Mouse (Mus musculus) embryonic facial prominence, embryonic 13.5 days (tissue): ENCODE results near the gene A730015C16Rik. TPM values are rescaled to one million over a fixed set of nuclear protein-coding genes. Genes with fewer than 3 reads are reported as not detected.

Experiments used
- ATAC-seq: fragments of 200-750 bp; cut with Nextera tagmentation; 2 replicates; pipeline ENCODE4 v1.8.0; 2017; ENCODE audit warnings: low read depth; ENCODE audit not compliant: insufficient number of reproducible peaks, insufficient read depth, low FRiP score, low TSS enrichment
- H3K27ac ChIP-seq: fragments of 300-500 bp; sonication (generic); 2 replicates; pipeline ENCODE4 v1.5.1; 2015; ENCODE audit warnings: moderate library complexity, mild to moderate bottlenecking, inconsistent platforms
- H3K27me3 ChIP-seq: fragments of 300-500 bp; sonication (generic); 2 replicates; pipeline ENCODE4 v1.6.1; 2015; ENCODE audit warnings: mild to moderate bottlenecking, inconsistent platforms
- H3K36me3 ChIP-seq: fragments of 300-500 bp; sonication (generic); 2 replicates; pipeline ENCODE4 v1.6.1; 2015; ENCODE audit warnings: mild to moderate bottlenecking, inconsistent platforms
- H3K4me1 ChIP-seq: fragments of 300-500 bp; sonication (generic); 2 replicates; pipeline ENCODE4 v1.6.1; 2015; ENCODE audit warnings: inconsistent platforms
- H3K4me2 ChIP-seq: fragments of 300-500 bp; sonication (generic); 2 replicates; pipeline ENCODE4 v1.6.1; 2015; ENCODE audit warnings: moderate library complexity, mild to moderate bottlenecking, inconsistent platforms
- H3K4me3 ChIP-seq: fragments of 300-500 bp; sonication (generic); 2 replicates; pipeline ENCODE4 v1.5.1; 2015; ENCODE audit warnings: mild to moderate bottlenecking, inconsistent platforms
- H3K9ac ChIP-seq: fragments of 300-500 bp; sonication (generic); 2 replicates; pipeline ENCODE4 v1.6.1; 2015; ENCODE audit warnings: mild to moderate bottlenecking, inconsistent platforms
- H3K9me3 ChIP-seq: fragments of 300-500 bp; sonication (generic); 2 replicates; pipeline ENCODE4 v1.6.1; 2016; ENCODE audit warnings: inconsistent platforms
- WGBS: fragments of 180-500 bp; shearing (Covaris S2); methylation state at CpG from one replicate; pipeline ENCODE4 v1.1.7; 2015; ENCODE audit warnings: mixed read lengths; 5-methylcytosine and 5-hydroxymethylcytosine counted together
- polyA plus RNA-seq: library from polyadenylated mRNA; unstranded; fragments of >200 nt; fragmentation: Nextera tagmentation; extraction: Ambion mirVana; gene quantifications from 2 replicates; pipeline ENCODE4 v1.2.1, GENCODE M21; 2015

The A730015C16Rik gene
- polyA plus RNA-seq, result 1.2 and 1.5 TPM in 2 replicates

DNA sequence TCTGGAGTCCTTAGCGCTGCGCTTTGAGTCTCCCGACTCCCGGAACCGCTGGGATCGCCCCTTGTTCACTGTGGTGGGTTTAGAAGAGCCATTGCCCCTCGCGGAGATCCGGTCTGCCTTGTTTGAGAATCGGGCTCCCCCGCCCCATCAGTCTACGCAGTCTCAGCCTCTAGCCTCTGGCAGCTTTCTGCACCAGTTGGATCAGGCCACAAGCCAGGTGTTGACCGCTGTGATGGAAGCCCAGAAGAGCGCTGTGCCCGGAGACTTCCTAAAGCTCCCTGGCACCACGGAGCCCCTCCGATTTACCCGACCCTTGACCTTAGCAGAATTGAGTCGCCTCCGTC, at the start of gene A730015C16Rik:
A730015C16Rik (minus strand) TSS at position 115 of the 344 bp plus-strand sequence.
- ATAC-seq, result no peak

DNA sequence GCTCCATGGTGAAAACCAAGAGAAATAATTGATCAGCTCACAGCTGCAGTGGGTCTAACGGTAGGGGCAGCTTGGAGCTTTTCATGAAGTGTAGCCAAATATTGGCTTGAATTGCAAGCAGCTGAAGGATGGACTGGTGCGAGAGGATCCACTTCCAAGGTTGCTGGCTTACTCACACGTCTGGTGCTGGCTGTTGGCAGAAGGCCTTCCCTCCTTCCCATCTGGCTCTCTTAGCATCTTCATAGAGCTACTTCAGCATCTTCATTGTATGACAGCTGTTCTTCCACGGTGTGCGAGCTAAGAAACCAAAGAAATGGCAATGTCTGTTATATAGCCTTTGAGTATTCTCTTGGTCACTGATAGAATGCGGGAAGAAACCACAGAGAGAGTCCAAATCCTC, 42.5 kb upstream of the A730015C16Rik start:
- Histone ChIP-seq H3K4me2 (no peak overlapping the region), H3K27ac (no peak overlapping the region), H3K36me3 (no peaks in the 10 kb centered on the region), H3K4me1 (no peaks in the 10 kb centered on the region), H3K27me3 (no peaks in the 10 kb centered on the region), H3K9me3 (no peaks in the 10 kb centered on the region), H3K9ac (no peak overlapping the region), H3K4me3 (no peak overlapping the region)
- WGBS, result 80% methylated on average over 6 of the region's 6 CpGs
- ATAC-seq, result no peak

More for the DNA sequence above, at the start of gene A730015C16Rik:
- H3K4me1 ChIP-seq, result peaks cover 18% of the 10 kb centered on the region
- H3K4me3 ChIP-seq, result peak within 1 kb of the TSS; percentile 95
- H3K27ac ChIP-seq, result peak within 1 kb of the TSS; percentile 82
- 8% methylated on average over 20 of the region's 20 CpGs for WGBS
- H3K27me3 ChIP-seq, result no peaks in the 10 kb centered on the region
- H3K4me2 ChIP-seq, result peak within 1 kb of the TSS; percentile 94
- H3K9me3 ChIP-seq, result no peaks in the 10 kb centered on the region
- H3K36me3 ChIP-seq, result peaks cover 17% of the 10 kb centered on the region
- peak within 1 kb of the TSS; percentile 91 for H3K9ac ChIP-seq

DNA sequence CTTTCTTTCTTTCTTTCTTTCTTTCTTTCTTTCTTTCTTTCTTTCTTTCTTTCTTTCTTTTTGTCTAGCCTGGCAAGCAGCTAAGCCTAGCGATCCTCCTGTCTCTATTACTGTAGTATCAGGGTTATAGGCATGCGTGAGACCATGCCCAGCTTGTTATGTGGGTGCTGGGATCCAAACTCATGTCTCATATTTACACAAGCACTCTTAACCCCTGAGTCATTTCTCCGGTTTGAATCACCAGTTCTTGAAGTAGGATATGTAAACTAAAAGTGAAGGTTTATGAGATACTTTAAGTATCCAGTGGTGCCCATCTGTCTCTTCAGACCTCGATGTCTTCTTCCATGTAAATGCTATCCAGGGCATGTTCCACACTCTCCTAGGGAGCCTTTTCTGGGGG, 39.0 kb upstream of the A730015C16Rik start:
- 87% methylated on average over 4 of the region's 4 CpGs for WGBS

DNA sequence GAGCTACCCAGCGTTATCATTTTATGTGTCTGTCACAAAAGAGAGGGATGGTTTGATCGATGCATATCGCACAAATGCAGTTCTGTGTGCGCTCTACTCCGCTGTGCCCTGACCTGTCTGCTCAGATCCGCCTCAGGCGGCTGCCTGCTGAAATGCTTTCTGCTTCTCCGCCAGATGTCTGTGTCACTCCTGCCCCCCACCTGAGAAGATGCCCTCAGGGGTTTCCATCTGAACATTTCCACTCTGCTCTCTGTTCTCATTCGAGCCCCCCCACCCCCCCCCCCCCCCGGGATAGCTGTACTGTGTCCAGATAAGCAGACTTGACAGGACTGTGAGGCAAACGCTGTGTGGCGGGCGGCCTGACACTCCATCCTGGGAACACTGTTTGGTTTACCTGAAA, 35.4 kb upstream of the A730015C16Rik start:
- WGBS, result 20% methylated on average over 13 of the region's 13 CpGs
- Histone ChIP-seq H3K36me3 (no peaks in the 10 kb centered on the region), H3K9ac (no peak overlapping the region), H3K9me3 (no peaks in the 10 kb centered on the region), H3K4me2 (no peak overlapping the region), H3K27me3 (peaks cover 7% of the 10 kb centered on the region; the same call in 1 of the 2 replicates), H3K27ac (no peak overlapping the region), H3K4me1 (0 out of 2 replicates have a peak, but pooled peaks cover 4% of the 10 kb centered on the region), H3K4me3 (no peak overlapping the region)
- no peak for ATAC-seq

More for the DNA sequence above, 39.0 kb upstream of the A730015C16Rik start:
- H3K27ac ChIP-seq, result no peak overlapping the region
- no peak overlapping the region for H3K9ac ChIP-seq
- H3K4me3 ChIP-seq, result no peak overlapping the region
- no peaks in the 10 kb centered on the region for H3K9me3 ChIP-seq
- H3K27me3 ChIP-seq, result no peaks in the 10 kb centered on the region
- no peaks in the 10 kb centered on the region for H3K4me1 ChIP-seq
- H3K36me3 ChIP-seq, result no peaks in the 10 kb centered on the region
- no peak overlapping the region for H3K4me2 ChIP-seq
- no peak for ATAC-seq

DNA sequence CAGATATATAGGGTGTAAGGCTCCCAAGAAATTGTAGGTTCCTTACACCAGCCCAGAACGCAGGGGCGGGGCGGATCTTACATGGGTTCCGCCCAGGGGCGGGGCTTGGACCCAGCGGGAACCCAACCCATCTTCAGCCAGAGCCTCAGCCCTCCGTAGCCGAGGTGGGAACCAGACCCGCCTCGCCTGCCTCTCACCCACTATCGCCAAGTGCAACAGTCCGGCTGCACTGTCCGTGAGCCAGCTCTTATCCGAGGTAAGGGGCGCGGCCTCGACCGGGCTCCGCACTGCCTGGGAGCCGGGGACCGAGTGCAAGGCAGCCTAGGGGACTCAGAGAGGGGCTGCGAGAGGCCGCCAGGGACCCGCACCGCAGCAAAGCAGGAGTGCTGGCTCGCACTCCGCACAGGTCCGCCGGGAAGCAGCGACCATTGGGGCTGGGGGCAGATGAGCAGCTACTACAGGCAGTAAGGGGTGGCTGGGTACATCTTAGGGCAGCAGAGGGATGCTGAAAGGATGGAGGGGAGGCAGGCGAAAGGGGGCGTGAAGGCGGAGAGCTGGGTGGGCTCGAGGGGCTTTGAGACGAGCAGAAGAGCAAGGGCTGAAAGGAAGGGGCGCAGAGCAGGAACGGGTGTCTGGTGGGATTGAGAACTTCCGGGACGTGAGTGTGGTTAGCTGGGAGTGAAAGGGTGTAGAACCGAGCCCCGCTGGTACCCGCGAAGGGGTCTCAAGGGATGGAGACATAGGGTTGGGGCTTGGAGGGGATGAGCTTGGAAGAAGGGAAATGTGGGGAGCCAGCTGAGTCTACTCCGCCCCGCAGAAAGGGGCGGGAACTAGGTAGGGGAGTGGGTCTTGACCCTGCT, 30.8 kb upstream of the A730015C16Rik start, which contains the start of gene Rab3b:
Rab3b (plus strand) TSS at position 101 of the 860 bp plus-strand sequence.
- under 1% methylated on average over 46 of the region's 46 CpGs for WGBS
- H3K4me2 ChIP-seq, result peak within 1 kb of the TSS; percentile 100
- peak; percentile 72 for ATAC-seq
- H3K27ac ChIP-seq, result no peak within 1 kb of the TSS
- peak within 1 kb of the TSS; percentile 76 for H3K9ac ChIP-seq
- no peaks in the 10 kb centered on the region for H3K9me3 ChIP-seq
- H3K4me1 ChIP-seq, result 0 out of 2 replicates have a peak, but pooled peaks cover 4% of the 10 kb centered on the region
- H3K27me3 ChIP-seq, result peaks cover 7% of the 10 kb centered on the region; the same call in 1 of the 2 replicates
- no peaks in the 10 kb centered on the region for H3K36me3 ChIP-seq
- H3K4me3 ChIP-seq, result peak within 1 kb of the TSS; percentile 66

DNA sequence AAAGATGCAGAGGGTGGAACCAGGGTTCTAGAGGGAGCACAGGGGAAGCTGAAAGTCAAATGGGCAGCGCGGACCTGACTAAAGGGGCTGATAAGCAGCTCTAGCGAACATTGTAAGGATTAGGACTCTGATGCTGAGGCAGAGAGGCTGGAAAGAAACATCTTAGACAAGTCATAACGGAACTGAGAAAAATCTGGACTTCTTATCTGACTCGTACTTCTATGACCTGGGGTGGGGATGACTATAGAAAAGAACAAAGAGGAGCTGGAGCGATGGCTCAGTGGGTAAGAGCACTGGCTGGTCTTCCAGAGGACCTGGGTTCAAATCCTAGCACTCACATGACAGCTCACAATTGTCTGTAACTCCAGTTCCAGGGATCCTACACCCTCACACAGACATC, 29.5 kb upstream of the A730015C16Rik start:
- Histone ChIP-seq H3K36me3 (no peaks in the 10 kb centered on the region), H3K9me3 (no peaks in the 10 kb centered on the region), H3K27ac (no peak overlapping the region), H3K4me2 (no peak overlapping the region), H3K9ac (no peak overlapping the region), H3K27me3 (peaks cover 7% of the 10 kb centered on the region; the same call in 1 of the 2 replicates), H3K4me1 (0 out of 2 replicates have a peak, but pooled peaks cover 4% of the 10 kb centered on the region), H3K4me3 (no peak overlapping the region)
- ATAC-seq, result no peak
- 73% methylated on average over 6 of the region's 6 CpGs for WGBS

DNA sequence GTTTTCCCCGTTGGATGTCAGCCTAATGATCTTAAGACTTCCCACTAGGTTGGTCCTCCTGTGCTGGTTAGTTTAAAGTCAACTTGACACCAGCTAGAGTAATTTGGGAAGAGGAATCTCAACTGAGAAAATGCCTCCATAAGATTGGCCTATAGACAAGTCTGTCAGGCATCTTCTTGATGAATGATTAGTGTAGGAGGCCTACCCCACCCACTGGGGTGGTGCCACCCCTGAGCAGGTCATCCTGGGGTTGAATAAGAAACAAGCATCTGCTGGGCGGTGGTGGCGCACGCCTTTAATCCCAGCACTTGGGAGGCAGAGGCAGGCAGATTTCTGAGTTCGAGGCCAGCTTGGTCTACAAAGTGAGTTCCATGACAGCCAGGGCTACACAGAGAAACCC, 25.3 kb upstream of the A730015C16Rik start:
- Histone ChIP-seq H3K4me2 (no peak overlapping the region), H3K9ac (no peak overlapping the region), H3K9me3 (no peaks in the 10 kb centered on the region), H3K27me3 (no peaks in the 10 kb centered on the region), H3K4me3 (no peak overlapping the region), H3K36me3 (no peaks in the 10 kb centered on the region), H3K27ac (no peak overlapping the region), H3K4me1 (no peaks in the 10 kb centered on the region)
- WGBS, result 88% methylated on average over 5 of the region's 5 CpGs
- ATAC-seq, result no peak

DNA sequence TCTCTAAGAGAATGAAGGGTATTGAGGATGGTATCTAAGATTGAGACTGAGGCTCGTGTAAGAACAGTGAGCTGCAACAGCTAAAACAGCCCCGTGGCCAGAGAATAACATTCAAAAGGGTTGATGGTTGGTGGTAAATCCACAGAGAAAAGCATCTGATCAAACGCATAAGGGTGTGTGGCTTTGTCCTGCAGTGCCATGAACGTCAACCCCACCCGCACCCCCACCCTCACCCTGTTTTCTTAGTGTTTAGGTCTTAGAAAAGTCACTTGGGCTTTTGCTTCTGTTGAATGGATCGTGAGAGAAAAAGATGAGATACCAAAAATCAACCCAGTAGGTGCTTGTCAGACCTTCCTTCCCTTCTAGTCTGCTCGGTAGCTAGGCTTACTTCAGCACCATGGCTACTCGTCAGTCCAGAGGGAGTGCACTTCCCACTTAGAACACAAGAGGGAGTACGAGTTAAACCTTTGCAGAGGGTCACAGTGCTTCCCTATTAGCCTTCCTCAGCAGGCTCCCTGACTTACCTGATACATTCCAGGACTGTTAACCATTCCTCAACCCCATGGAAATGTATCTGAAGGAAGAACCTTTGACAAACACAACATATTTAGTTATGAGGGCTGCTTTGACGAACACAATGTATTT, 21.4 kb upstream of the A730015C16Rik start:
- Histone ChIP-seq H3K4me2 (no peak overlapping the region), H3K4me1 (no peaks in the 10 kb centered on the region), H3K36me3 (peaks cover 4% of the 10 kb centered on the region; the same call in 1 of the 2 replicates), H3K27me3 (no peaks in the 10 kb centered on the region), H3K27ac (no peak overlapping the region), H3K4me3 (no peak overlapping the region), H3K9me3 (no peaks in the 10 kb centered on the region), H3K9ac (no peak overlapping the region)
- ATAC-seq, result peak; percentile 71; the same call in 1 of the 2 replicates
- WGBS, result 36% methylated on average over 10 of the region's 10 CpGs

DNA sequence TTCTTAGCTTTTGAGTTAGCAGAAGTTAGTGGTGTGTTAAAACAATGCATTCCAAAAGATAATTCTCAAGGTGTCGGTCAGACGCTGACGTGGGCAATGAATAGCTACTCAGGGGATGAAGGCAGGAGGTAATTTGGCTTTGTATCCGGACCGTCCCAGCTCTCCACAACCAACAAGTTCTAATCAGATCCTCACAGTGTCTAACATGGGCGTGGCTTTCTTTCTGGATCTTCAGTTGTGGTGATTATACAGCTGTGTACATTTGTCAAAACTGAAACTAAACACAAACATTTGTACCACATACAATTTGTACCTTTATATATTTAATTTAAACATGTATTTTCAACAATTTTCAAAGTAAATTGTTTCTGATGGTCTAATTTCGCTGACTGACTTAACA, 18.4 kb upstream of the A730015C16Rik start:
- no peak for ATAC-seq
- Histone ChIP-seq H3K4me1 (no peaks in the 10 kb centered on the region), H3K27me3 (no peaks in the 10 kb centered on the region), H3K36me3 (peaks cover 27% of the 10 kb centered on the region), H3K27ac (no peak overlapping the region), H3K4me3 (no peak overlapping the region), H3K9ac (no peak overlapping the region), H3K4me2 (no peak overlapping the region), H3K9me3 (no peaks in the 10 kb centered on the region)
- WGBS, result 88% methylated on average over 7 of the region's 7 CpGs

DNA sequence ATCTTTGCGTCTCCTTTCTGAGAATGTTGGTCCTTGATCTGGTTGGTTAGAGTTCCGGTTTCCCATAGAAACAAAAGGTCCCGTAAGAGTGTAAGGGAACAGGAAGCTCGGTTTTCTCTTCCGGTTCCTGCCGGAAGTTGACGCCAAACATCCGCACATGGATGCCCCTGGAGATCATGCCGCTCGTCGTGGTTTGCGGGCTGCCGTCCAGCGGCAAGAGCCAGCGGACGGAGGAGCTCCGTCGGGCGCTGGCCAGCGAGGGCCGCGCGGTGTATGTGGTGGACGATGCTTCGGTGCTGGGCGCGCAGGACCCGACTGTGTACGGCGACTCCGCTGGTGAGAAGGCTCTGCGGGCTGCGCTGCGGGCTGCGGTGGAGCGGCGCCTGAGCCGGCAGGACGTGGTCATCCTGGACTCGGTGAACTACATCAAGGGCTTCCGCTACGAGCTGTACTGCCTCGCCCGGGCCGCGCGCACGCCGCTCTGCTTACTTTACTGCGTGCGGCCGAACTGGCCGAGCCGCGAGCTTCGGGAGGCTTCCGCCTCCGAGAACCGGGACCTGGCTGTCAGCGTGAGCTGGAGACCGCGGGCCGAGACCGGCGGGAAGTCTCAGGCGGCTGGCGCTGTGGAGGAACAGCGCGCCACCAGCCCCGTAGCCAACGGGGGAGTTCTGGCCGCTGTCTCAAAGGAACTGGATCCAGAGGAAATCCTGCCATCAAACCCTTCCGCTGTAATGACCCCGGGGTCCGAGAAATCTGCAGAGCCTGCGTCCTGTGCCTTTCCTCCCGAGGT, 509 bp downstream of the A730015C16Rik start, which contains the start of gene Kti12:
Kti12 (plus strand) TSS at position 71 of the 790 bp plus-strand sequence.
- peak within 1 kb of the TSS; percentile 95 for H3K4me3 ChIP-seq
- peak within 1 kb of the TSS; percentile 91 for H3K9ac ChIP-seq
- H3K4me2 ChIP-seq, result peak within 1 kb of the TSS; percentile 94
- peak within 1 kb of the TSS; percentile 82 for H3K27ac ChIP-seq
- WGBS, result under 1% methylated on average over 77 of the region's 77 CpGs
- H3K27me3 ChIP-seq, result no peaks in the 10 kb centered on the region
- peaks cover 18% of the 10 kb centered on the region for H3K4me1 ChIP-seq
- no peaks in the 10 kb centered on the region for H3K9me3 ChIP-seq
- H3K36me3 ChIP-seq, result peaks cover 12% of the 10 kb centered on the region
- ATAC-seq, result peak; percentile 68
